Mouse (Mus musculus): ENCODE measurements around the gene Prap1. TPM values are rescaled to one million over a fixed set of nuclear protein-coding genes. Genes with fewer than 3 reads are reported as not detected.
"Not testable (repeated sequence)": the region's sequence is repeated elsewhere in the genome, so short reads cannot be mapped to it uniquely, and the experiment has no call there.

The Prap1 gene
- polyA plus RNA-seq, 1 experiment from 2014 or later = 6.2 TPM

DNA sequence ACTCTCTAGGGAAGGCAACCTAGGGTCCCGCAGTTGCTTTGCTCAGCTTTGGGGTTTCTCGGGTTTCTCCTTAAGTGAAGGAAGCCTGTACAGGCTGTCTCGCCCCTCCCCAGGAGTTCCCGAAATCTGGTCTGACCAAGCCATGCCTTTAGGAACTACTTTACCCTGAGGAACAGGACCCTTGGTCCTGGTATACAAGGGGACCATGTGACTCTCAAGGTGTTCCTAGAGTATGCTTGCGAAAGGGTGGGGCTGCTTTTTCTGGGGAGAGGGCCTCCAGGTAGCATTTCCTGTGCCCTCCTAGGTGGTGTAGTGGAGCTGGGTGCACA is 32.8 kb downstream of the Prap1 start:
- H3K9me3 ChIP-seq (replicated peaks; ENCODE audit: low read length) = no peaks in the 10 kb centered on the region
- DNase-seq (ENCODE audit: low spot score) (no peak), ATAC-seq (replicated peaks; ENCODE audit: low FRiP score, low read depth) (no peak; the same call in none of the 2 replicates)
- H3K9ac ChIP-seq (ENCODE audit: low read depth, low read length) = peak overlapping the region; percentile 91
- no peak for TF ChIP-seq CTCF (IDR thresholded peaks at IDR 0.05; ENCODE audit: low read depth)
- H3K36me3 ChIP-seq (ENCODE audit: insufficient read depth, low read length) = peaks cover 12% of the 10 kb centered on the region; the same call in 1 of the 2 replicates
- no peaks in the 10 kb centered on the region; the same call in 1 of the 2 replicates for H3K4me1 ChIP-seq (replicated peaks; ENCODE audit: insufficient read depth, low read length)
- H3K27me3 ChIP-seq (ENCODE audit: insufficient read depth, low read length) = no peaks in the 10 kb centered on the region
- peak overlapping the region; percentile 73 for H3K27ac ChIP-seq
- peak overlapping the region; percentile 84 for H3K4me3 ChIP-seq (replicated peaks; ENCODE audit: low read depth, low read length)
- WGBS = 12% methylated on average over 5 of the region's 5 CpGs
- H3K4me2 ChIP-seq (ENCODE audit: low read length) = peak overlapping the region; percentile 86

- no peaks in the 10 kb centered on the region for H3K27me3 ChIP-seq (ENCODE audit: insufficient read depth, low read length)
- H3K9ac ChIP-seq (ENCODE audit: low read depth, low read length) = no peak overlapping the region
- H3K4me3 ChIP-seq (replicated peaks; ENCODE audit: low read depth, low read length) = no peak overlapping the region
- DNase-seq (ENCODE audit: low spot score) (no peak), ATAC-seq (replicated peaks; ENCODE audit: low FRiP score, low read depth) (no peak)
- no peak overlapping the region for H3K27ac ChIP-seq
- no peaks in the 10 kb centered on the region for H3K9me3 ChIP-seq (replicated peaks; ENCODE audit: low read length)
- H3K4me1 ChIP-seq (replicated peaks; ENCODE audit: insufficient read depth, low read length) = no peaks in the 10 kb centered on the region; the same call in 1 of the 2 replicates
- H3K4me2 ChIP-seq (ENCODE audit: low read length) = no peak overlapping the region
- no peak for TF ChIP-seq CTCF (IDR thresholded peaks at IDR 0.05; ENCODE audit: low read depth)
- WGBS = 94% methylated on average over 3 of the region's 3 CpGs
- H3K36me3 ChIP-seq (ENCODE audit: insufficient read depth, low read length) = peaks cover 12% of the 10 kb centered on the region; the same call in 1 of the 2 replicates
Measured at GRCm38 (mm10) chr7:140126934-140127333, 33.7 kb downstream of the Prap1 start.

GRCm38 (mm10) chr7:140127911-140128310 is 34.7 kb downstream of the Prap1 start:
- Histone ChIP-seq H3K36me3 (ENCODE audit: insufficient read depth, low read length) (peaks cover 12% of the 10 kb centered on the region; the same call in 1 of the 2 replicates), H3K9me3 (replicated peaks; ENCODE audit: low read length) (no peaks in the 10 kb centered on the region), H3K4me3 (replicated peaks; ENCODE audit: low read depth, low read length) (no peak overlapping the region), H3K4me1 (replicated peaks; ENCODE audit: insufficient read depth, low read length) (no peaks in the 10 kb centered on the region; the same call in 1 of the 2 replicates), H3K27ac (no peak overlapping the region), H3K9ac (ENCODE audit: low read depth, low read length) (no peak overlapping the region), H3K4me2 (ENCODE audit: low read length) (no peak overlapping the region), H3K27me3 (ENCODE audit: insufficient read depth, low read length) (no peaks in the 10 kb centered on the region)
- no peak for TF ChIP-seq CTCF (IDR thresholded peaks at IDR 0.05; ENCODE audit: low read depth)
- DNase-seq (ENCODE audit: low spot score) (no peak), ATAC-seq (replicated peaks; ENCODE audit: low FRiP score, low read depth) (no peak)
- WGBS = 81% methylated on average over 2 of the region's 2 CpGs

GRCm38 (mm10) chr7:140132184-140132583 is 39.0 kb downstream of the Prap1 start:
- H3K4me3 ChIP-seq (replicated peaks; ENCODE audit: low read depth, low read length) = not testable (repeated sequence)
- 91% methylated on average over 7 of the region's 7 CpGs for WGBS

GRCm38 (mm10) chr7:140134033-140134432 is 40.8 kb downstream of the Prap1 start:
- not testable (repeated sequence) for H3K9ac ChIP-seq (ENCODE audit: low read depth, low read length); H3K27ac ChIP-seq; H3K4me1 ChIP-seq (replicated peaks; ENCODE audit: insufficient read depth, low read length); H3K9me3 ChIP-seq (replicated peaks; ENCODE audit: low read length); H3K4me2 ChIP-seq (ENCODE audit: low read length); H3K4me3 ChIP-seq (replicated peaks; ENCODE audit: low read depth, low read length); H3K27me3 ChIP-seq (ENCODE audit: insufficient read depth, low read length); ATAC-seq (replicated peaks; ENCODE audit: low FRiP score, low read depth); DNase-seq (ENCODE audit: low spot score)
- peaks cover 15% of the 10 kb centered on the region; the same call in 1 of the 2 replicates for H3K36me3 ChIP-seq (ENCODE audit: insufficient read depth, low read length)
- 90% methylated on average over 3 of the region's 7 CpGs for WGBS

More at GRCm38 (mm10) chr7:140132184-140132583, 39.0 kb downstream of the Prap1 start:
- H3K27me3 ChIP-seq (ENCODE audit: insufficient read depth, low read length); H3K4me1 ChIP-seq (replicated peaks; ENCODE audit: insufficient read depth, low read length); H3K9ac ChIP-seq (ENCODE audit: low read depth, low read length); H3K9me3 ChIP-seq (replicated peaks; ENCODE audit: low read length); H3K4me2 ChIP-seq (ENCODE audit: low read length); H3K27ac ChIP-seq; DNase-seq (ENCODE audit: low spot score); ATAC-seq (replicated peaks; ENCODE audit: low FRiP score, low read depth): not testable (repeated sequence)
- peaks cover 15% of the 10 kb centered on the region; the same call in 1 of the 2 replicates for H3K36me3 ChIP-seq (ENCODE audit: insufficient read depth, low read length)

DNA sequence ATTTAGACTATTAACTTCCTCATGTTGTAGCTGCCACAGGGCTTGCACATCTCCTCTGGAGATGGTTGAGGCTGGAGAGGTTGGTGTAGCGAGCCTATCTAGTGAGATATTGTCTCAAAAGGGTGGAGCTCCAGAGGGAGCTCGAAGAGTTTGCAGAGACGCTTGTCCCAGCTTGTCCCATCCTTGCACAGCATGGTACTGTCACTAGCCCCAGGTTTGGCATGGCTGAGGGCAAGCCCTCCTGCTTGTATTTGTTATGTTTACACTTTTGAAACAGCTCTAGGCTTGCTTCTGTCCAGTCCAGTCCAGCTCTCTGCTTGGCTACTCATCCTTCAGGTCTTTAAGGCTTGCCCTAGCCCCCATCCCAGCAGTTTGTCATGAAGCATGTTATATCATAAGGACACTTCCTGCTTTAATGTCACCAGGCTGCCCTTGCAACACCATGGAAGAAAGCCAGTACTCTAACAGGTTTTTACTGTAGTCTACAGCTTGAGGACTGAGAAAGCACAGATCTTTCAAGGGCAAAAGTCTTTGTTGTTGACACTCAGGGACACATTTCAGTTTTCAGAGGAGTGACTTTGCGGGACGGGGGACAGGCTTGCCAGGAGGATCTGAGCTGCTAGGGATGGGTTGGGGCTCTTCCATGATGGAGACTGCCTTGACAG is 42.0 kb downstream of the Prap1 start:
- WGBS = 90% methylated on average over 5 of the region's 5 CpGs
- no peak for TF ChIP-seq CTCF (IDR thresholded peaks at IDR 0.05; ENCODE audit: low read depth)
- ATAC-seq (replicated peaks; ENCODE audit: low FRiP score, low read depth) = no peak
- H3K27me3 ChIP-seq (ENCODE audit: insufficient read depth, low read length) = no peaks in the 10 kb centered on the region
- no peaks in the 10 kb centered on the region for H3K4me1 ChIP-seq (replicated peaks; ENCODE audit: insufficient read depth, low read length)
- H3K36me3 ChIP-seq (ENCODE audit: insufficient read depth, low read length) = peaks cover 7% of the 10 kb centered on the region; the same call in 1 of the 2 replicates
- no peak overlapping the region for H3K4me3 ChIP-seq (replicated peaks; ENCODE audit: low read depth, low read length)
- no peak for DNase-seq (ENCODE audit: low spot score)
- H3K9me3 ChIP-seq (replicated peaks; ENCODE audit: low read length) = no peaks in the 10 kb centered on the region
- H3K4me2 ChIP-seq (ENCODE audit: low read length) = no peak overlapping the region
- no peak overlapping the region for H3K27ac ChIP-seq
- no peak overlapping the region for H3K9ac ChIP-seq (ENCODE audit: low read depth, low read length)
